ENCODE assay signal across 33 mouse cellular contexts in genomic region chr16:14312914-14313313, GRCm38 (mm10). TPM values are rescaled to one million over a fixed set of nuclear protein-coding genes. Genes with fewer than 3 reads are reported as not detected.
"Had no signal": no experiment of that assay in that cellular context is flagged by ENCODE, and none has a peak within 500 bp of the region (broad histone marks: within the 10 kb centered on the region; RNA-seq: fewer than 3 reads in every experiment).

No protein-coding gene starts in this region.

- H3K4me2 ChIP-seq: limb, embryonic 12.5 days; limb, embryonic 13.5 days; limb, embryonic 15.5 days; liver, embryonic 11.5 days; liver, embryonic 12.5 days; liver, embryonic 13.5 days; liver, embryonic 15.5 days; lung, embryonic 14.5 days; lung, embryonic 15.5 days; midbrain, embryonic 12.5 days; midbrain, embryonic 15.5 days; neural tube, embryonic 12.5 days had no signal

- H3K27ac ChIP-seq: left cerebral cortex, adult 2 months; limb, embryonic 10.5 days; limb, embryonic 12.5 days; limb, embryonic 13.5 days; limb, embryonic 15.5 days; liver, embryonic 12.5 days; liver, embryonic 13.5 days; liver, embryonic 14.5 days; liver, embryonic 15.5 days; lung, embryonic 15.5 days; macrophage; midbrain, embryonic 10.5 days; midbrain, embryonic 12.5 days; midbrain, embryonic 15.5 days; neural tube, embryonic 12.5 days had no signal

- H3K9ac ChIP-seq: limb, embryonic 12.5 days; limb, embryonic 13.5 days; limb, embryonic 15.5 days; liver, embryonic 12.5 days; liver, embryonic 13.5 days; liver, embryonic 14.5 days; liver, embryonic 15.5 days; liver, postnatal 0 days; lung, embryonic 14.5 days; lung, embryonic 15.5 days; midbrain, embryonic 12.5 days; midbrain, embryonic 15.5 days; neural tube, embryonic 12.5 days had no signal

- H3K27me3 ChIP-seq: limb, embryonic 12.5 days; limb, embryonic 13.5 days; limb, embryonic 15.5 days; liver, embryonic 12.5 days; liver, embryonic 13.5 days; liver, embryonic 15.5 days; lung, embryonic 15.5 days; megakaryocyte, embryonic 14.5 days; midbrain, embryonic 12.5 days; midbrain, embryonic 15.5 days; neural tube, embryonic 12.5 days had no signal

- ATAC-seq: liver, embryonic 12.5 days; liver, postnatal 0 days; lung, postnatal 0 days; midbrain, embryonic 15.5 days; midbrain, embryonic 16.5 days had no signal

- DNase-seq: left cerebral cortex, postnatal 4 days; liver; liver, embryonic 13.5 days; liver, postnatal 0 days; lung, adult 18-20 months; lung, adult 2 months; lung, embryonic 14.5 days; lung, postnatal 10 days; lung, postnatal 14 days; lung, postnatal 36 days; lung, postnatal 4 days; midbrain, embryonic 14.5 days had no signal

- H3K4me3 ChIP-seq: left cerebral cortex, adult 2 months; limb, embryonic 10.5 days; limb, embryonic 12.5 days; limb, embryonic 13.5 days; limb, embryonic 15.5 days; liver, embryonic 12.5 days; liver, embryonic 13.5 days; liver, embryonic 15.5 days; lung, embryonic 15.5 days; megakaryocyte, embryonic 14.5 days; midbrain, embryonic 10.5 days; midbrain, embryonic 12.5 days; midbrain, embryonic 15.5 days; myocyte; neural tube, embryonic 12.5 days had no signal

- H3K9me3 ChIP-seq: limb, embryonic 10.5 days; limb, embryonic 12.5 days; limb, embryonic 13.5 days; limb, embryonic 15.5 days; liver, embryonic 12.5 days; liver, embryonic 13.5 days; liver, embryonic 15.5 days; lung, embryonic 15.5 days; megakaryocyte, embryonic 14.5 days; midbrain, embryonic 10.5 days; midbrain, embryonic 12.5 days; midbrain, embryonic 15.5 days; neural tube, embryonic 12.5 days had no signal

RNA-seq across cellular contexts. Expression of gene Myh11, which starts 21.7 kb away (rescaled TPM):
- total RNA-seq: megakaryocyte, adult 5-6 weeks; monocyte, adult 5-6 weeks had no signal
- polyA plus RNA-seq: macrophage had no signal
